Mouse (Mus musculus): ENCODE measurements at regions not wholly inside any gene's neighbourhood (a gene's known extent, or its start where the extent isn't known, plus 50 kb on each side); places are given as distances from the start of the nearest gene placed in this dataset.
A peak's percentile ranks its signal among the peaks of the same experiment; 100 is the strongest.

DNA sequence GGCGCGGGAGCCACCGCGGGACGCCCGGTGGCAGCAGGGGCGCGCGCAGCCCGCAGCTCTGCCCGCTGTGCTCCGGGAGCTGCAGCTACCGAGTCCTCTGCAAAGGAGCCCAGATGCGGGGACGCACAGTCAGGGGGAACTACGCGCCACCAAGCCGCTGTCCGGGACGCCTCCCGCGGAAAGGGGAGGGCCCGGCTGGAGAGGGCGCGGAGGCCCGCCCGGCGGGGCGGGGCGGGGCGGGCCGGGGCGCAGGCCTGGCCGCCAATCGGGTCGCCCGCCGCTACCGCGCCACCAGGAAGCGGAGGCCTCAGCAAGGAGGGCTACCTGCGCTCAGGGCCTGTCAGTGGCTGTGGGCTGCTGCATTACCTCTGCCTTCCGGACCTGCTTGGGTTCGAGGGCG is 1156.9 kb downstream of the Gm10330 start:
- DNase-seq (ENCODE audit: low spot score): peak; percentile 0

All from ovary, postnatal 14 days (tissue).